Mouse (Mus musculus) cerebellum, adult 2 months (tissue): ENCODE results near the gene A530084C06Rik. TPM values are rescaled to one million over a fixed set of nuclear protein-coding genes. Genes with fewer than 3 reads are reported as not detected.

Experiments used
- DNase-seq, 2 experiments: peaks; one replicate each; pipeline ENCODE4 v3.0.0; 2021
- H3K27ac ChIP-seq: fragments of 200-500 bp; 2 replicates; pipeline ENCODE4 v1.5.1; 2012; ENCODE audit warnings: low read length, control low read depth, inconsistent platforms; ENCODE audit not compliant: insufficient read depth
- H3K27me3 ChIP-seq: fragments of 200-500 bp; 2 replicates; pipeline ENCODE4 v1.6.1; 2012; ENCODE audit warnings: inconsistent platforms, mild to moderate bottlenecking, low read length, moderate library complexity; ENCODE audit not compliant: control insufficient read depth, insufficient read depth
- H3K4me1 ChIP-seq: fragments of 200-500 bp; 2 replicates; pipeline ENCODE4 v1.6.1; 2011; ENCODE audit warnings: low read length; ENCODE audit not compliant: control insufficient read depth, insufficient read depth
- H3K4me3 ChIP-seq: fragments of 200-500 bp; replicated peaks from 2 replicates; pipeline ENCODE3; 2011; ENCODE audit warnings: mild to moderate bottlenecking, low read depth, low read length, control low read depth; ENCODE audit not compliant: insufficient read depth
- CTCF ChIP-seq: fragments of 200-500 bp; IDR thresholded peaks from 2 replicates; pipeline ENCODE4 v1.5.1; 2011; ENCODE audit warnings: low read depth, mild to moderate bottlenecking, control low read depth, low read length, moderate library complexity, borderline replicate concordance; ENCODE audit not compliant: insufficient read depth
- POLR2A ChIP-seq: fragments of 200-500 bp; IDR thresholded peaks from 2 replicates; pipeline ENCODE4 v1.6.1; 2011; ENCODE audit warnings: low read length, control low read depth, borderline replicate concordance; ENCODE audit not compliant: insufficient read depth
- WGBS: fragments of 180-500 bp; shearing (Covaris S2); methylation state at CpG from one replicate; pipeline ENCODE4 v1.1.7; 2018; 5-methylcytosine and 5-hydroxymethylcytosine counted together
- polyA plus RNA-seq: library from polyadenylated mRNA; depleted of rRNA; stranded (reverse); fragments of >200 nt; gene quantifications from 2 replicates; pipeline ENCODE4 v1.2.3, GENCODE M21; 2012

The A530084C06Rik gene
- polyA plus RNA-seq, 1 experiment: 0.72 TPM

DNA sequence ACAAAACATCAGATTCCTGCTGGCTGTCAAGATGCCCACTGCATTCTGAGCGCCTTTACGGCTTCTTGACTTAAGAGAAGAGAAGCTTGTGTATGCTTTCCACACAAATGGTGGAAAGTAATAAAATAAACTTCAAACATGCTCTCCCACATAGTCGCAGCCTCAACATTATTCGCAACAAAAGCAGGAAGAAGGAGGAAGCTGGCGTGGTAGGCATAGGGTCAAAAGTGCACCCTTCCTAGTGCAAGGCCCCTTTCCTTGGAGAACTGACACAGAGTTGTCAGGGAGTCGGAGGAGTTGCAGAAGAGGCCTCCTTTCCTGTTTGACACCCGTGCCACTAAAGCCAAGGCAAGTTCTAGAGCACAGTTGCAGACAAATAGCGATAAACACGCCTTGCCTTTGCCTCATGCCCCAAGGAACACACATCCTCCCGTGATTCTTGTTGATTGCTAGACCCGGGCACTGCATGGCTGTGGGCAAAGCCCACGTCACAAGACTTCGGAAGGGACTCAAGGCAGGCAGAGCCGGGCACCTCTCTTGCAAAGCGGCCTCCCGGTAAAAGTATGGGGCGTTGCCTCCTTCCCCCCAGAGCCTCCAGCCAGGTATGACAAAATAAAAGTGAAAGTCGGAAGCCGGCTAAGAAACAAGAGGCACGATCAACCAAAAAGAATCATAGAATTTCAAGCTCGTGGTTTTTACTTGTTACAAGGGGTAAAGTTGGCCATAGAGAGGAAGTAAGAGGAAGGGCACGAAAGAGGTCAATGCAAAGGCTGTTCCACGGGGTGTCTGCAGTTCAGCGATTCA is 2.0 kb downstream of the A530084C06Rik start:
- peak overlapping the region; percentile 54 for H3K4me3 ChIP-seq
- 20% methylated on average over 24 of the region's 24 CpGs for WGBS
- no peak for TF ChIP-seq POLR2A
- no peak for TF ChIP-seq CTCF
- no peak overlapping the region for H3K27ac ChIP-seq
- peak in 1 of 2 experiments; percentile 9 for DNase-seq
- H3K27me3 ChIP-seq: peaks cover 3% of the 10 kb centered on the region; the same call in 1 of the 2 replicates
- H3K4me1 ChIP-seq: no peaks in the 10 kb centered on the region

- WGBS: 85% methylated on average over 4 of the region's 4 CpGs
- no peak for TF ChIP-seq POLR2A
- no peak for TF ChIP-seq CTCF
- DNase-seq: no peak
- Histone ChIP-seq H3K4me3 (no peak within 1 kb of the TSS), H3K4me1 (no peaks in the 10 kb centered on the region), H3K27ac (no peak within 1 kb of the TSS), H3K27me3 (peaks cover 3% of the 10 kb centered on the region; the same call in 1 of the 2 replicates)
Measured at GRCm38 (mm10) chr13:31555834-31556233, 3.3 kb downstream of the A530084C06Rik start, which contains the start of gene Foxq1. Gene Foxq1, plus strand, starts transcription at chr13:31556134.

DNA sequence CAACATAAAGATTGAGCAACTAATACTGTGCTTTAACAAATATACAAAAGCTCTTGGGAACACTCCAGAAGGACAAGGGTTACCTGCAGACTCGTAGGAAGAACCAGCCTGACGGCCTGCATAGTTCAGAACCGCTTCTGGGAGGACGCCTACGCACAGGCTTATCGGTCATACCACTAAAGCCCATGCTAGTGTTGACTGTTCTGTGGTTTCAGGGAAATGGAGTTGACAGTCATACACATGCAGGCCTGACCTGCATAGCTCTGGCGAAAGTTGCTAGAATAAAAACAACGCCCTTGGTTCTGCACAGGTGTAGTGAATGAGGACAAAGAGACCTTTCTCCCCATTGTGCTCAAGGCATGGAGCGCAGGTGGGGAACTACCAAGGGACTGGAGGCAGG is 11.5 kb downstream of the A530084C06Rik start:
- Histone ChIP-seq H3K4me3 (no peak overlapping the region), H3K27ac (no peak overlapping the region), H3K4me1 (no peaks in the 10 kb centered on the region), H3K27me3 (no peaks in the 10 kb centered on the region)
- no peak for DNase-seq
- TF ChIP-seq CTCF (no peak), POLR2A (no peak)
- WGBS: 95% methylated on average over 9 of the region's 9 CpGs

GRCm38 (mm10) chr13:31547204-31547603 is 11.9 kb downstream of the A530084C06Rik start:
- Histone ChIP-seq H3K4me1 (no peaks in the 10 kb centered on the region), H3K4me3 (no peak overlapping the region), H3K27ac (no peak overlapping the region), H3K27me3 (no peaks in the 10 kb centered on the region)
- WGBS: 91% methylated on average over 3 of the region's 3 CpGs
- TF ChIP-seq CTCF (no peak), POLR2A (no peak)
- DNase-seq: no peak

GRCm38 (mm10) chr13:31546784-31547183 is 12.3 kb downstream of the A530084C06Rik start:
- 89% methylated on average over 2 of the region's 2 CpGs for WGBS
- H3K4me1 ChIP-seq: no peaks in the 10 kb centered on the region
- H3K27me3 ChIP-seq: no peaks in the 10 kb centered on the region
- no peak overlapping the region for H3K4me3 ChIP-seq
- H3K27ac ChIP-seq: no peak overlapping the region
- DNase-seq: no peak
- TF ChIP-seq POLR2A: no peak

GRCm38 (mm10) chr13:31543021-31543420 is 16.1 kb downstream of the A530084C06Rik start:
- WGBS: 93% methylated on average over 5 of the region's 5 CpGs
- Histone ChIP-seq H3K4me1 (no peaks in the 10 kb centered on the region), H3K27me3 (no peaks in the 10 kb centered on the region), H3K27ac (no peak overlapping the region), H3K4me3 (no peak overlapping the region)
- no peak for TF ChIP-seq POLR2A
- TF ChIP-seq CTCF: no peak
- DNase-seq: no peak

GRCm38 (mm10) chr13:31534726-31535125 is 24.4 kb downstream of the A530084C06Rik start:
- 84% methylated on average over 4 of the region's 4 CpGs for WGBS
- TF ChIP-seq POLR2A: no peak
- no peak for TF ChIP-seq CTCF
- no peak for DNase-seq
- Histone ChIP-seq H3K4me3 (no peak overlapping the region), H3K27me3 (no peaks in the 10 kb centered on the region; the same call in 1 of the 2 replicates), H3K4me1 (no peaks in the 10 kb centered on the region), H3K27ac (no peak overlapping the region)

DNA sequence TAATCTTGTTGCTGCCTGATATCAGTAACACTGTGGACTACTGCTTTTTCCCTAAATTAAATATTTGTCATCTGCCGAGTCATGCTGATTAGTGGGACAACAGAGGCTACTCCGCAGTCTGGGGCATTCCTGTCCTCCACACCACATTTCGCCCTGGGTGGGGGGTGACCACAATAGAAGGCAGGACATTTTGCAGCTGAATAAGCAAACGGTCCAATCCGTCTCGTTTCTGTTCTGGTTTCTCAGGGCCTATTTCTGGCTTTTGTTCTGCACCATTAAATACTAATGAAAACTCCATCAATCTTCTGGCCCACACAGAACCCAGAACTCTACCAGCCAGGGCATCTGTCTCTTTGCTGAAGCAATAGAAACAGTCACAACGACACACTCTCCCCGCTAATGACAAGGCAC is 27.5 kb downstream of the A530084C06Rik start:
- H3K27me3 ChIP-seq: no peaks in the 10 kb centered on the region; the same call in 1 of the 2 replicates
- WGBS: 39% methylated on average over 8 of the region's 8 CpGs
- no peak for DNase-seq
- no peak overlapping the region for H3K27ac ChIP-seq
- H3K4me3 ChIP-seq: no peak overlapping the region
- no peaks in the 10 kb centered on the region for H3K4me1 ChIP-seq
- TF ChIP-seq POLR2A (no peak), CTCF (no peak)
